Mouse (Mus musculus): Measurements from ENCODE around the gene Ntpcr.

The Ntpcr gene

DNA sequence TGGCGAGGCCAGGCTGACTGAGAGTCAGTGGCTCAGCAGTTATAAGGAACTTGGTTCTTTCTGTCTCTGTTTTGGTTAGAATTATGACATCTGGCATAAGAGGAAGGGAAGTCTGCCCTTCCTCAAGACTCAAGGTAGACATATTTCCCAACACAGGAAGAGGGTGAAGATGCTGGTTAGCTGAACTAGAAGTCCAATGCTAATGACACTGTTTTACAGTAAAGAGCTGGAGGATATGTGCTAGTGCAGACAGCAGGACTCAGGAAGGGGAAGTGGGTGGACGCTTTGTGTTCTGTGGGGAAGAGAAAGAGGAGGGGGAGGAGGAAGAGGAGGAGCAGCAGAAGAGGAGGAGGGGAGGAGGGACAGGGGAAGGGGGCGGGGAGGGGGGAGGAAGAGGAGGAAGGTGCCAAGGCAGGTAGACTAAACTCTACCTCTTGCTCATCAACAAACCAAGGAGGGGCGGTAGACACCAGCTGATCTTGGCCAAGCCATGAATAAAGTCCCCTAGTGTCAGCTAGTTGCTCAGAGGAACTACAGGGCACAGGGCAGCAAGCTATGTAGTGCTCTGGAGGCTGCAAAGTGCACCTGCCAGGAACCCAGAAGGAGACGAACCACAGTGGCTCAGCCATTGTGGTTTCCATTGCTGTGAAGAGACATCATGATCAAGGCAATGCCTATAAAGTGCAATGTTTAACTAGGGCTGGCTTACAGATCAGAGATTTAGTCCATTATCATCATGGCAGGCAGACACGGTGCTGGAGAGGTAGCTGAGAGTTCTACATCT lies 4.5 kb upstream of the Ntpcr start:
- peak; percentile 8 to 42 for DNase-seq (ENCODE audit: low read depth in 1 of 2, low spot score in 2 of 2)

DNA sequence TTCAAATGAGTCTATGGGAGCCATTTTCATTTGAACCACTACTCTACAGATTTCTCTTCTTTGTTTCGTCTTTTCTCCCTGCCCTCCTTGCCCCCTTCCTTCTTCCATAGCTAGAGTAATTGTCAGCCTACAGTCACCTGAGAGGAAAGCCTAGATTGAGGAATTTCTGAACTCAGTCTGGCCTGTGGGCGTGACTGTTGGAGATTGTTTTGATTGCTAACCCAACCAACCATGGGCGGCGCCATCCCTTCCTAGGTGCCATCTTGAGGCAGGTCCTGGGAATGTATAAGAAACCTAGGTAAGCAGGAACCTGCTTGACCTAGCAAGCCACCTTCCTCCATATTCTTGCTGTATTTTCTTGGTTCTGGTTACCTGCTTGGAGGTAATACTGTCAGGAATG lies 3.6 kb upstream of the Ntpcr start:
- no peak for DNase-seq (ENCODE audit: low read depth in 1 of 2, low spot score in 2 of 2)

DNA sequence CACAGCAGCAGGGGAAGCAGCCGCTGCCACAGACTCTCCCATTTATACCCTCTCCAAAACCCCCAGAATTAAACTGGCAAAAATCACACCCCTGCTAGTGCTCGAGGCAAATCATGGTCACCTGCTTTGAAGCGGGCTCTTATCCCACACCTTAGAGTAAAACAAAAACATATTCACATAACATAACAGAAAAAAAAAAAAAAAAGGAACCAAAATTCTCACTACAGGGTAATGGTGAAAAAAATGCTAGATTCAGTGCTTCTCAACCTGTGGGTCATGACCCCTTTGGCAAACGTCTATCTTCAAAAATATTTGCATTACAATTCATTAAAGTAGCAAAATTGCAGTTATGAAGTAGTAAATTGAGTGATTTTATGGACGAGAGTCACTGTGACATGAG lies 2.8 kb upstream of the Ntpcr start:
- DNase-seq (ENCODE audit: low read depth in 1 of 2, low spot score in 2 of 2) = no peak

DNA sequence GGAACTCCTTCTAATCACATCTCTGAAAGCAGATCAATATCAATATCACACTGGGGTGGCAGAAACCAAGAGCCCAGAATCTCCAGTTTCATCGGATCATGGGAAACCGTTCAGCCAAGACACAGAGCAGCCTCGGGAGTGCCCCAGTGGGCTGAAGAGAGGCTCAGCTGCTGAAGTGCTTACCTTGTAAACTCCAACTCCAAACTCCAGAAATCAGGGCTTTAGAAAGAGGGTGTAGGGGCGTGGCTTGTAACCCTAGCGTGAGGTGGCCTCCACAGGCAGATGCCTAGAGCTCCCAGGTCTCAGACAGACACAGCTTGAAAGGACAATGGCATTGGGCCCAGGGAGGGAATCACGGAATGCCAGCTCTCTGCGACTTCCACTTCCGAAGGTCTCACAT lies 2.0 kb upstream of the Ntpcr start:
- DNase-seq (ENCODE audit: low read depth in 1 of 2, low spot score in 2 of 2) = no peak

DNA sequence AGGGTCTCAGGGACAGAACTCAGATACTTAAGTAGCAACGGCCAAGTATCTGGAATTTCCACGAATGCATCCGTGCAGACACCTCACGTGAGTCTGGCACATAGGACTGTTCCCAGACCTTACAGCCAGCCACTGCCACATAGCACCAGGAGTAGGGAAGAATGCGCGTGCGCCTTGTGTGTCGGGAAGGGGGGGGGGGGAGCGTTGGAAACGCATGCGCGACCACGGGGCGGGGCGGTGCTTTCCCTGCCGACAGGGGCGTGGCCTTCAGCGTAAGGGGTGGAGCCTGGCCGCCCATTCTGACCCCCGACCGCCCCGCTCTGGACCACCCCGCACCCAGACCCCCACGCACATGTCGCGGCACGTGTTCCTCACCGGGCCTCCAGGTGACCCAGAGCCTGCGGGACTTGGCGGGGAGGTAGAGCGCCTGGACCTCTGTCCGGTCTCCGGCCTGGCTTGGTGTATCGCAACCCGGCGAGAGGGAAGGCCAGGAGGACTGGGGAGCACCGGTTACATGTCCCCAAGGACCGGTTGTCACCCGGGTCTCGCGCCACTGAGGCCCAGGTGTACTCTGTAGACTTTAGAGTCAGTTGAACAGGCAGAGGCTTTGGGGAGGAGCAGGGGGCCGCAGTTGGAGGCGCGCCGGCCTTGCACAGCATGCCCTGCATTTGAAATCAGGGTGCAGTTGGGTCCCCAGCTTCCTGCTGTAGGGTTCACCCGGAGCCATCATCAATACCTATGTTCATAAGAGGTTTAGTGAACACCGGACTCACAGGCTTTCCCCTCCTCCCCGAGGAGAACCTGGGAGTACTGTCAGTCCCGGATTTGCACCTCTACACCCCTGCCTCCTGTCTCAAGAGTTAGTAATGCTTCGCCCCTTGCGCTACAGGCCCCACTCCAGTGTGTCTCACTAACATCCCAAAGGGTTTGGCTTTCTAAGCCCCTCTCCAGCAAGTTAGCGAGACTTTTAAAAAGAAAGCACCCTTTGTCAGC lies 4.5 kb downstream of the Ntpcr start:
- peak; percentile 20 to 45 for DNase-seq (ENCODE audit: low read depth in 1 of 2, low spot score in 2 of 2)

DNA sequence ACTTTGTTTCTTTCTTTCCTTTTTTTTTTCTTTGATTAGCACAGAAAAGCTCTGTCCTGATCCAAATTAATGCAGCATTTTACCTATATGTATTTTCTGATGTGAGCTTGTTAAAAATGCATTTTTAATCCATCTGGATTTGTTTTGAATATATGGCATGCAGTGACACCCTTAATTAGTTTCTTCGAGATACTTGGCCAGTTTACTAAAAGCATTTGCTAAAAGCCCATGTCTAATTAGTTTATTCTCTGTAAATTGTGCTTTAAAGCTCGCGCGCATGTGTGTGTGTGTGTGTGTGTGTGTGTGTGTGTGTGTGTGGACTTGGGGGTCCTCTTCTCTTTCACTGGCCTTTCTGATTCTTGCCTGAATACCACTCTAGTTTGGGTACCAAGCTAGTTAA lies 9.2 kb downstream of the Ntpcr start:
- DNase-seq (ENCODE audit: low read depth in 1 of 2, low spot score in 2 of 2) = no peak

DNA sequence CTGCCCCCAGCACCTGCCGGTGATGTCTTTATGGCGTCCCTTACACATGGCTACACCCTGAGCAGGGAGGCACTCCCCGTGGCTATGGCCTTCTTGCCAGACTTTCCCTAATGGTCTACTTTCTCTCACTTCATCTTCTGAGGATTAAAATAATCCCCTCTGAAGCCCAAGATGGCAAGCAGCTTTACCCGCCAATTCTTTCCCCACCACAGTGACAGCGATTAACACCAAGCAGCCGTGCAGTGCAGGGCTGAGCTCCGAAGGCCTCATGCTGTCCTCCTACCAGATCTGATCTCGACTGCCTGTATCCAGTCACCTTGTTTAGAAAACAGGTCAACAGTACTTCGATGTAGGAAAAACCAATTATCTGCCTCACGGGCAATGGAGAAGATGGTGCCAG lies 10.9 kb downstream of the Ntpcr start:
- DNase-seq (ENCODE audit: low read depth in 1 of 2, low spot score in 2 of 2) = no peak

DNA sequence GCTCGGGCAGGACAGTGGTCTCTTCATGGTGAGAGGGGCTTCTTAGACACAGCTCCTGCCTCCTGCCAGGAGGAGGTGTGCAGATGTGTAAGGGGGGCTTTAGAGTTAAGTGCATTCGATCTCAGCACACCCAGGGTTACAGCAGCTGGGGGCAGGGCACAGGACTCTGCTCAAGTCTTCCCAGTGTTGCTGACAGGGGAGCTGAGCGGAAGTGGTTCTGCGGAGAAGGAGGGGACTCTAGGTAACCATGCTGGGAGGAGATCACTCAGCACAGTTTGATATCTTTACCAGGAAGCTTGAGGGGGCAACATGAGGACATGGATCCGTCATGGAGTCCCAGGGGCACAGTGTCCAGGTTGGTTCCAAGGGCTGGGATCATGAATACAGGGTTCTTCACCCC lies 11.6 kb downstream of the Ntpcr start:
- DNase-seq (ENCODE audit: low read depth in 1 of 2, low spot score in 2 of 2) = no peak

DNA sequence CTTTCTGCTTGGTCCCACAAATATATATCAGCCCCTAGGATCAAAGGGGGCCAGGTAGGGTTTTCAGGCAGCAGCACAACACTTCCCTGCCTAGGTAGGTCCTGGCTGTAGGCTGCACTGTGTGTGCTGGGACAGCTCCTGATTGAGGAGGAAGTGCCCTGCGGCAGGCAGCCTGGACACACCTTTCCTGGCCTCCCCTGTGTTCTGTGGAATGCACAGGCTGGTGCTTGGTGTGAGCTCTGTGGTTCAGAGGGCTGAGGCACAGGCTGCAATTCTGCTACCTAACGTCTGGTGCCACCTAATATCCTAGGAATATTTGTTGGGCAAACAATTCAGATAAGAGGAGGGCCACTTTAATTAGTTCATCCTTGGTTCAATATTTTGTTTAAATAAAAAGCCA lies 12.1 kb downstream of the Ntpcr start:
- no peak for DNase-seq (ENCODE audit: low read depth in 1 of 2, low spot score in 2 of 2)

DNA sequence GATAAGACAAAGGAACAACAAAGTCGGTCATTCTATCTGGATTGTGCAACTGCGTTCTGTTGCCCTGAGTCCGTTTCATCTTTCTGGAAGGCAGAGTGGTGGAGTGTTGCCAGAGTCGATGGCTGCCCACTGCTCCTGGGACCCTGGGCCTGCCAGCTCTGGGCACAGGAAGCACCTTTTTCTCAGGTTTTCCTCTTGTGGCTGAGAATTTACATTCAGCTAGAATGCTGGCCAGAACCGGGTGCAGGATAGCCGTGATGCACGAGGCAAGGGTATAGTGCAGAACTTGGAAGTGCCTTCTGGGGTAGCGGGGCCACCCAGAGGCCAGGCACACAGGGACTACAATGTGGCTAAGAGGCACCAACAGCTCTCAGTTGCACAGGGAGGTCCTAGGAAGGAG lies 12.6 kb downstream of the Ntpcr start:
- DNase-seq (ENCODE audit: low read depth in 1 of 2, low spot score in 2 of 2) = no peak

DNA sequence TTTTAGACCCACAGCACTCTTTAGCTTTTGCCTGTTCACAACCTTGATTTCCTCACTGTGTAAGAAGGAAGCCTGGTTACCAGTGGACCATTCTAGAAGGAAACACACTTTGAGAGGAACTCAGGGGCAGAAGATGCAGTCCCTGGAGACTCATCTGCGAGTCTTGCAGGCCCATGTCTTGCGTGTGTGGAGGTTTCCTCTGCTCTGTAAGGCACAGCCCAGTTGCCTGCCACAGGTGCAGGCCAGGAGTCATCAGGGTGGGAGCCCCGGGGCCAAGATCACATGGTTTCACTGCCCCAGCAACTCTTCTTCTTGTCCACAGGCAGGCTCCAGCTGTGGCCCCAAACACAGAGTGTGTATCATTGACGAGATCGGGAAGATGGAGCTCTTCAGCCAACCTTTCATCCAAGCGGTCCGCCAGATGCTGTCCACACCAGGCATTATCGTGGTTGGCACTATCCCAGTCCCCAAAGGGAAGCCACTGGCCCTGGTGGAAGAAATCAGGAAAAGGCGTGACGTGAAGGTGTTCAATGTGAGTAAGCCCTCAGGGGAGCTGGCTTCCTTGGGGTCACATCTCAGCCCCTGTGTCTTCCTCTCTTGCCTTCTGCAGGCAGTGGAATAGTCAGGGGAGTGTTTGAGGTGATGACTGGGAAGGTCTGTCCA lies 15.3 kb downstream of the Ntpcr start:
- DNase-seq (ENCODE audit: low read depth in 1 of 2, low spot score in 2 of 2) = no peak

DNA sequence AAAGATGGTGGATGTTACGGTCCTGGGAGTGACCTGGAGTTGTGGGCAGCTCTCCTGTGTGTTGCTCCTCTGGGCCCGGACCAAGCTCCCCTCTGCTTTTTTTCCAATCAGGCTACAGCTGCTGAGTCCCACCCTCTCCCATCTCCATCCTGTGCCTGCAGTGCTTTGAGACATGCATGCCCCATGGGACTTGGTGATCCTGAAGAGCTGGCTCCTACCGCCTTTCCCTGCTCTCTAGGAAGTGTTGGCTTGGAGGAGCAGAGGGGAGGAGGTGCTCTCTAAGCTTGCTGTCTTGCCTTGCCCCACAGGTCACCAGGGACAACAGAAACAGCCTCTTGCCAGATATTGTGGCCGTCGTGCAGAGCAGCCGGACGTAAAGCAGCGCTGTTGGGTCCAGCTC lies 17.6 kb downstream of the Ntpcr start:
- DNase-seq (ENCODE audit: low read depth in 1 of 2, low spot score in 2 of 2) = no peak

DNA sequence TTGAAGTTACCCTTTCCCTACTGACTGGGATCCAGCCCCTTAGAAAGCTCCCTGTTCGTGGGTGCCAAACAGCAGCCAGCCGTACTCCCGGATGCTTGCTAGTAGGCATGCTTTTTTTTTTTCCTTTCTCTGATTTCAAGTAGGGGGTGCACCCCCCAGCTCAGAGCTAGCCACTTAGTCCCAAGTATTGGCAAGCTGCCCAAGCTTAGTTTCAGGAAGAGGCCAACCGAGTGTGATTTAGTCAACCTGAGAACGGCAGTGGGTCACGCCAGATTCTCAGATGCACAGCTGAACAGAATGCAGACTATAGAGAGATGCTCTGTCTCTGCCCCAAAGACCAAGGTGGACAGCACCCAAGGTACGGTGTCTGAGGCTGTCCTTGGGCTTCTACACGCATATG lies 21.1 kb downstream of the Ntpcr start:
- no peak for DNase-seq (ENCODE audit: low read depth in 1 of 2, low spot score in 2 of 2)

DNA sequence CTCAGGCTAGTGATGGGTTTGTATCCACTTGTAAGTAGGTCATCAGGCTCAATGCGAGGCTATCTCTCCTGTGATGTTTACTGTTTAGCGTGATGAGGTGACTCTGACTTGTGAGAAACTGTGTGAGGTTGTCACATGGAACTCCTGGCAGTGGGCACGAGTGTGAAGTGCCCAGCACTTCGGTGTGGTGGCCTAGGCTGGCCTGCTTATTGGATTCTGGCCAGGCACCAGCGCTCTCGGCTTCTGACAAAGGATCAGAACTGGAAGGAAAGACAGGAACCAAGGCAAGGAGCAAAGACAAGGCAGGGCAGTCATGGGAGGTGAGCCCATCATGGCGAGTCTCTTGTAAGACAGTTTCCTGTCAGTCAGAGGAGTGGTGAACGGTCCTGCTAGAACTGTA lies 26.1 kb downstream of the Ntpcr start:
- no peak for DNase-seq (ENCODE audit: low read depth in 1 of 2, low spot score in 2 of 2)

DNA sequence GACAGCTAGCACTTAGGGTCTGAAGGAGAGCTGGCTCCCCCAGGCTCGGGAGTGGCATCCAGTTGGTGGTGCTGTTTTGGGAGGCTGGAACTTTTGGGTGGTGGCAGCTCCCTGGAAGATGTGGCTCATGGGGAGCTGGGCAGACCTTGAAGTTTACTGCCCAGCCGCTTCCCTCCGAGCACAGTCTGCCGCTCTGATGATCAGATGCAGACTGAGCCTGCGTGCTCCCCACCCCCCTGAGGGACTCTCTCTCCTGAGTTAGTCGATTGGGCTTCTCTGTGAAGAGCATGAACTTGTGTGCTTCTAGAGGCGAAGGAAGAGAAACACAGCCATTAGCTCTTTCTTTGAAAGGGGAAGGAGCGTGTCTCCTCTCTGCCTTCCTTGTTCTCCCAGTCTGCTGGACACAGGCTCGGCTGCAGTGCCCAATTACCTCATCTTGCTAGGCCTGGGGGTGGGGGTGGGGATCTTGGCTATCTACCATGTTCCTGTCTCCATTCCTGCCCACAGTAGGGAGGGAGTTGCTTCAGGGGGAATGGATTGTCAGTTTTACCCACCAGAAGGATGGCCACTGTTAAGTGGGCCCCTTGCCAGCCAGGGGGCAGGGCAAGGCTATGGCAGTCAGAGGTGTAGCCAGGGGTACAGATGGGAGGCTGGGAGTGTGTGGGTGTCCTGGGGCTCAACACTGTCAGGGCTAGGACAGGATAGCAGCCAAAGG lies 26.8 kb downstream of the Ntpcr start:
- no peak for DNase-seq (ENCODE audit: low read depth in 1 of 2, low spot score in 2 of 2)

DNA sequence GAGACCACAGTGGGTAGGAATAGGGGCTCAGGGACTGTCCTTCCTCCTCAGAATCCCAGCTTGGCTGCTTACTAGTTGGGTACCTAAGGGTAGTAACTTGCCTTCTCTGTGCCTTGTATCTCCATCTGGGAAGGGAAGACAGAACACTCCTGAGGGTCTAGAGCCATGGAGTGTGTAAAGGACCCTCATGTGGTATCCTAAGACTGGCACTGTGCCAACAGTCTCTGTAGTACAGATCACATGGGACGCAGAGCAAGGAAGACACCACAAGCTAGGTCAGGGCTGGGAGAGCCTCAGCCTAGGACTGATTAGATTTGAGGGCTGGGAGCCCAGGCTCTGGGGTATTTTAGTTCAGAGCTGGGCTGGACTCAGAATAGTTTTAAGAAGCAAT lies 27.3 kb downstream of the Ntpcr start:
- DNase-seq (ENCODE audit: low read depth in 1 of 2, low spot score in 2 of 2) = no peak

DNA sequence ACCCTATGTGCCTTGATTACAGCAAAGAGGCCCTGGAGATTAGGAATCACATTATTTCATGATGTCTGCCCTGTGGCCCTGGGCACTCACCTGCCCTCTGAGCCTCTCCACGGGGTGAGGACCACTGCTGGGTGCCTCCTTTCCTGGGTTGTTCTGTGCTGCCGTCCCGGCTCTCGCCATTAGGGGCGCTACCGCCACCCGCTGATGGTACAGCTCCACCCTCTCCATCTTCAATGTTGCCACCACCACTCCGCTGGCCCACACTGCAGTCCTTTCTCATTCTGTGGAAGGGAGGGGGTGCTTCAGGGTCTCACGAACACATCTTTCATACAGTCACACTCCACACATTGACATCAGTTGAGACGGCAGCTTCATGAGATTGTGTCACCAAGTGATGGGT lies 29.3 kb downstream of the Ntpcr start:
- DNase-seq (ENCODE audit: low read depth in 1 of 2, low spot score in 2 of 2) = peak in 1 of 2 experiments; percentile 19

DNA sequence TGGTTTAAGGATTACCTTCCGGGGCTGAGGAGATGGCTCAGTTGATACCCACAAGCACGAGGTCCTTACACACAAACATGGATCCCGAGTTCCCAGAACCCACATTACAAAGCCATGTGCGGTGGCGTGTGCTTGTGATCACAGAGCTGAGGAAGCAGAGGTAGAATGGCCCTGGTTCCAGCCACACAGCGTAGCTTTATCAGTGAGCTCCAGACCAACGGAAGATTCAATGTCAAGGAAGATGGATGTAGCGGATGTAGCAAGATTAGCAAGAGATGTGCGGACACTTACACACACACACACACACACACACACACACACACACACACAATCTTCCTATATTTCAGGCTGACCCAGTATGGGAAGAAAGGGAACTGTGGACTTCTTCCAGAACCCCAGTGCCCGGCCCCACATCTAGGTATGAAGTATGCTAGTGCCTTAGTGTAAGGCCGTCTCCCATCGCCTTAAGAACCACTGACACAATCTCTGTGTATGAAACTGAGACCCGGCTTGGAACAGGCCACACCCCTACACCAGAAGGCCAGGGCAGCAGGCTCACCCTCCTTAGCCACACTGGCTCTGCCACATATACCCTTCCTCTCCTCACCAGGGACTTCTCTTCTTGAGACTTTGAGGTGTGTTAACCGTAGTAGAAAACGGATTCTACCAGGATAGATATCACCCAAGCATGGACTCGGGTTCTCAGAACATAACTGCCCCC lies 33.5 kb downstream of the Ntpcr start:
- DNase-seq (ENCODE audit: low read depth in 1 of 2, low spot score in 2 of 2) = no peak

DNA sequence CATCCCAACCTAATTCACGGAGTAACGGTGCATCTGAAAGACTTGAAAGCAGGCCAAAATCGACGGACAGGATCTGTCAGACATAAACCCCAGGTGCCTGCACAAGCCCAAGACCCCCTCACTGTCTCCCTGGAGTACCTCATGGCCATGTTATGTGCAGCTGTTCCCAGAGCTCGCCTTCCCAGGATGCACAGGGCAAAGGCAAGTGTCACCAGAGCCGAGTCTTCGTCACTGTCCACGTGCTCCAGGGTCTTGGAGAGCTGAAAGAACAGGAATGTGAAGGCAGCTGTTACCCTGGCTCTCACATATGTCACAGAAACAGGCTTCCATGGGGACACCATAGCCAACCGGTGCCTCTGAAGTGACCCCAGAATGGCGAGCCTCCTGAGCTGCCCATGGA lies 38.3 kb downstream of the Ntpcr start:
- DNase-seq (ENCODE audit: low read depth in 1 of 2, low spot score in 2 of 2) = no peak

DNA sequence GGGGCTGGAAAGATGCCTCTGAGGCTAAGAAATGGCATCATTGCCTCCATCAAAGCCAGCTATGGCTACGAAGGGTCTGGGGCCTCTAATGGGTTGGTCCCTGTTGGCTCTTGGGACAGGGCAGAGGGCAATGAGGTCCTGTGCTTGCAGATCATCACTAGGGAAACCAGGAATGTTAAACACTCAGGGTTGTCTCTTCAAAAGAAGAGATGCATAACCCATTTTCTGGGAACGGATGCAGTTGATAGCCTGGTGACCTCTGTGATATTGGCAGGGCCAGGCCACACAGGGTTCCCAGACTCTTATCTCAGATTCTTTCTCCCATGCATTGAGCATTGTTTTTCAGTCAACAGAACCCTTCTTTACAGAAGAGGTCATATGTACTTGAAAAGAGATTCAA lies 42.5 kb downstream of the Ntpcr start:
- no peak for DNase-seq (ENCODE audit: low read depth in 1 of 2, low spot score in 2 of 2)
